Mouse (Mus musculus) Patski (cell line): ENCODE measurements around the gene Arhgef25. TPM values are rescaled to one million over a fixed set of nuclear protein-coding genes. Genes with fewer than 3 reads are reported as not detected.
"Not testable (repeated sequence)": the region's sequence is repeated elsewhere in the genome, so short reads cannot be mapped to it uniquely, and the experiment has no call there.

Experiments
- ATAC-seq: fragments of 100-300 bp; one replicate; pipeline ENCODE4 v1.8.0; 2021
- CTCF ChIA-PET: fragments of 350-600 bp; sonication (Branson Sonifier 250); formaldehyde crosslinking; loops from one replicate; lab custom pipeline; 2022; ENCODE audit warnings: inconsistent platforms; lab: Charles Lee
- POLR2A ChIA-PET: fragments of 350-600 bp; sonication (Branson Sonifier 250); formaldehyde crosslinking; loops from one replicate; lab custom pipeline; 2022; ENCODE audit warnings: antibody characterized with exemption, inconsistent platforms; lab: Charles Lee
- DNase-seq: peaks from one replicate; pipeline ENCODE4 v3.0.0-alpha.2; 2011; ENCODE audit warnings: low read depth, low spot score
- H3K27me3 ChIP-seq: fragments of 371-371 bp; one replicate; pipeline ENCODE4 v1.5.1; 2021
- CTCF ChIP-seq: fragments of 100-300 bp; IDR thresholded peaks from one replicate; pipeline ENCODE4 v1.5.1; 2021
- in situ Hi-C: fragments of 300-500 bp; cut with MboI; formaldehyde crosslinking; loops from 3 replicates; pipeline ENCODE4 v1.11.1; 2018; ENCODE audit warnings: low pct_unique_long_range_greater_than_20kb, mixed read lengths
- polyA plus RNA-seq: library from polyadenylated mRNA; unstranded; gene quantifications from one replicate; pipeline ENCODE4 v1.2.3, GENCODE M21; 2021

Arhgef25 gene
- polyA plus RNA-seq, 1 experiment from 2014 or later = 106 TPM

GRCm38 (mm10) chr10:127135118-127135836 lies 54.6 kb downstream of the Arhgef25 start:
- no peak for ATAC-seq
- H3K27me3 ChIP-seq = no peaks in the 10 kb centered on the region
- DNase-seq = no peak
- CTCF ChIA-PET = interaction anchor here (1.6 to 4.7 kb wide), 6 partner anchors 11 to 93 kb away, joined by 4 to 24 read pairs (median 8); no protein-coding TSS in a partner anchor
- in situ Hi-C loops = no loop called here
- no peak for TF ChIP-seq CTCF
- POLR2A ChIA-PET = no interaction called here

GRCm38 (mm10) chr10:127134394-127135035 lies 55.4 kb downstream of the Arhgef25 start:
- POLR2A ChIA-PET, in situ Hi-C loops, DNase-seq, H3K27me3 ChIP-seq: not testable (repeated sequence)
- ATAC-seq = peak; percentile 44
- CTCF ChIA-PET = interaction anchor here (0.7 to 4.7 kb wide), 8 partner anchors 11 to 94 kb away, joined by 3 to 24 read pairs (median 5); no protein-coding TSS in a partner anchor
- TF ChIP-seq CTCF = peak; percentile 83

Other genes with a start within 250 kb of the Arhgef25 start
- gene Ctdsp2, start 211.4 kb downstream of the Arhgef25 start, polyA plus RNA-seq = 101 TPM
- gene Avil, start 189.4 kb downstream of the Arhgef25 start, polyA plus RNA-seq = 0.09 TPM
- 61.7 TPM for gene Tsfm, start 159.2 kb downstream of the Arhgef25 start, polyA plus RNA-seq
- gene Mettl1, start 148.7 kb downstream of the Arhgef25 start, polyA plus RNA-seq = 15.8 TPM
- 0.44 TPM for gene Eef1akmt3, start 148.6 kb downstream of the Arhgef25 start, polyA plus RNA-seq
- 0.51 TPM for gene Cyp27b1, start 141.8 kb downstream of the Arhgef25 start, polyA plus RNA-seq
- 28.6 TPM for gene March9, start 129.9 kb downstream of the Arhgef25 start, polyA plus RNA-seq
- 669 TPM for gene Cdk4, start 126.5 kb downstream of the Arhgef25 start, polyA plus RNA-seq
- gene Tspan31, start 119.8 kb downstream of the Arhgef25 start, polyA plus RNA-seq = 116 TPM
- gene Agap2, start 114.8 kb downstream of the Arhgef25 start, polyA plus RNA-seq = 1.4 TPM
- gene Os9, start 69.0 kb downstream of the Arhgef25 start, polyA plus RNA-seq = 173 TPM
- gene B4galnt1, start 24.9 kb downstream of the Arhgef25 start, polyA plus RNA-seq = 112 TPM
- gene Slc26a10, start 9.4 kb downstream of the Arhgef25 start, polyA plus RNA-seq = 0.85 TPM
- 155 TPM for gene Dtx3, start 5.6 kb upstream of the Arhgef25 start, polyA plus RNA-seq
- gene Pip4k2c, start 21.5 kb upstream of the Arhgef25 start, polyA plus RNA-seq = 76.8 TPM
- gene Kif5a, start 73.3 kb upstream of the Arhgef25 start, polyA plus RNA-seq = 0.44 TPM
- 307 TPM for gene Dctn2, start 76.3 kb upstream of the Arhgef25 start, polyA plus RNA-seq
- gene Mbd6, start 98.9 kb upstream of the Arhgef25 start, polyA plus RNA-seq = 55.1 TPM
- 152 TPM for gene Mars, start 121.7 kb upstream of the Arhgef25 start, polyA plus RNA-seq
- gene Arhgap9, start 131.9 kb upstream of the Arhgef25 start, polyA plus RNA-seq = not detected
- gene Gli1, start 151.9 kb upstream of the Arhgef25 start, polyA plus RNA-seq = 0.23 TPM
- 0.01 TPM for gene Inhbe, start 164.3 kb upstream of the Arhgef25 start, polyA plus RNA-seq
- gene Inhbc, start 180.3 kb upstream of the Arhgef25 start, polyA plus RNA-seq = not detected
- gene R3hdm2, start 190.2 kb upstream of the Arhgef25 start, polyA plus RNA-seq = 98.4 TPM